Mouse (Mus musculus): ENCODE measurements around the gene Fbxw11.

GRCm38 (mm10) chr11:32786201-32786600 lies 143.7 kb downstream of the Fbxw11 start:
- TF ChIP-seq CTCF (IDR thresholded peaks at IDR 0.05; ENCODE audit: low read depth) (no peak), EP300 (IDR thresholded peaks at IDR 0.05; ENCODE audit: low read depth) (no peak)

All from liver, postnatal 0 days (tissue).